Mouse (Mus musculus): ENCODE results near the gene Cfap54.

Cfap54 gene

GRCm38 (mm10) chr10:93081133-93081779 is at the start of gene Cfap54:
Cfap54 (minus strand) TSS chr10:93081618.
- peak; percentile 91 for DNase-seq

GRCm38 (mm10) chr10:93130456-93130940 is 49.1 kb upstream of the Cfap54 start:
- DNase-seq, result no peak

- DNase-seq, result no peak
Observed at GRCm38 (mm10) chr10:93129904-93130455, 48.6 kb upstream of the Cfap54 start.

- DNase-seq, result no peak
Observed at GRCm38 (mm10) chr10:93129345-93129744, 47.9 kb upstream of the Cfap54 start.

- DNase-seq, result no peak
Observed at GRCm38 (mm10) chr10:93128566-93128965, 47.1 kb upstream of the Cfap54 start.

- no peak for DNase-seq
Observed at GRCm38 (mm10) chr10:93126025-93126424, 44.6 kb upstream of the Cfap54 start.

GRCm38 (mm10) chr10:93123957-93124613 is 42.7 kb upstream of the Cfap54 start:
- peak; percentile 26 for DNase-seq

- DNase-seq, result no peak
Observed at GRCm38 (mm10) chr10:93123310-93123709, 41.9 kb upstream of the Cfap54 start.

- DNase-seq, result no peak
Observed at GRCm38 (mm10) chr10:93122399-93123184, 41.2 kb upstream of the Cfap54 start.

- DNase-seq, result no peak
Observed at GRCm38 (mm10) chr10:93121262-93121860, 39.9 kb upstream of the Cfap54 start.

GRCm38 (mm10) chr10:93119809-93120208 is 38.4 kb upstream of the Cfap54 start:
- DNase-seq, result no peak

GRCm38 (mm10) chr10:93116636-93117035 is 35.2 kb upstream of the Cfap54 start:
- no peak for DNase-seq

GRCm38 (mm10) chr10:93115743-93116142 is 34.3 kb upstream of the Cfap54 start:
- DNase-seq, result no peak

- DNase-seq, result no peak
Observed at GRCm38 (mm10) chr10:93114782-93115181, 33.4 kb upstream of the Cfap54 start.

- DNase-seq, result no peak
Observed at GRCm38 (mm10) chr10:93113968-93114367, 32.5 kb upstream of the Cfap54 start.

GRCm38 (mm10) chr10:93112021-93112420 is 30.6 kb upstream of the Cfap54 start:
- DNase-seq, result no peak

- no peak for DNase-seq
Observed at GRCm38 (mm10) chr10:93111412-93111811, 30.0 kb upstream of the Cfap54 start.

- no peak for DNase-seq
Observed at GRCm38 (mm10) chr10:93105358-93105757, 23.9 kb upstream of the Cfap54 start.

GRCm38 (mm10) chr10:93104357-93104756 is 22.9 kb upstream of the Cfap54 start:
- no peak for DNase-seq

- DNase-seq, result no peak
Observed at GRCm38 (mm10) chr10:93103676-93104075, 22.3 kb upstream of the Cfap54 start.

GRCm38 (mm10) chr10:93102321-93102720 is 20.9 kb upstream of the Cfap54 start:
- DNase-seq, result no peak

- DNase-seq, result no peak
Observed at GRCm38 (mm10) chr10:93098211-93098805, 16.9 kb upstream of the Cfap54 start.

- no peak for DNase-seq
Observed at GRCm38 (mm10) chr10:93097439-93097838, 16.0 kb upstream of the Cfap54 start.
